Mouse (Mus musculus) neural tube, embryonic 14.5 days (tissue): ENCODE results near the gene Hepacam. TPM values are rescaled to one million over a fixed set of nuclear protein-coding genes. Genes with fewer than 3 reads are reported as not detected.

Experiments
- ATAC-seq: fragments of 200-750 bp; cut with Nextera tagmentation; 2 replicates; pipeline ENCODE4 v1.8.0; 2017; ENCODE audit warnings: low read depth, mild to moderate bottlenecking, moderate TSS enrichment, moderate library complexity
- H3K27ac ChIP-seq: fragments of 300-500 bp; sonication (generic); 2 replicates; pipeline ENCODE4 v1.5.1; 2014; ENCODE audit warnings: low read depth, mild to moderate bottlenecking, control low read depth, low read length, moderate library complexity, mixed read lengths
- H3K27me3 ChIP-seq: fragments of 300-500 bp; sonication (generic); 2 replicates; pipeline ENCODE4 v1.6.1; 2014; ENCODE audit warnings: low read length; ENCODE audit not compliant: control insufficient read depth, insufficient read depth
- H3K36me3 ChIP-seq: fragments of 300-500 bp; sonication (generic); 2 replicates; pipeline ENCODE4 v1.6.1; 2014; ENCODE audit warnings: low read length, mixed read lengths; ENCODE audit not compliant: control insufficient read depth, insufficient read depth
- H3K4me1 ChIP-seq: fragments of 300-500 bp; sonication (generic); 2 replicates; pipeline ENCODE4 v1.6.1; 2014; ENCODE audit warnings: low read length; ENCODE audit not compliant: control insufficient read depth, insufficient read depth
- H3K4me2 ChIP-seq: fragments of 300-500 bp; sonication (generic); 2 replicates; pipeline ENCODE4 v1.6.1; 2014; ENCODE audit warnings: mild to moderate bottlenecking, low read depth, low read length, control low read depth
- H3K4me3 ChIP-seq: fragments of 300-500 bp; sonication (generic); 2 replicates; pipeline ENCODE4 v1.5.1; 2014; ENCODE audit warnings: low read depth, low read length, control low read depth, mixed read lengths
- H3K9ac ChIP-seq: fragments of 300-500 bp; sonication (generic); replicated peaks from 2 replicates; pipeline ENCODE4 v1.6.1; 2014; ENCODE audit warnings: low read depth, mild to moderate bottlenecking, control low read depth, low read length, mixed read lengths
- H3K9me3 ChIP-seq: fragments of 300-500 bp; sonication (generic); 2 replicates; pipeline ENCODE4 v1.6.1; 2016; ENCODE audit warnings: low read length; ENCODE audit not compliant: control insufficient read depth
- WGBS: fragments of 180-500 bp; shearing (Covaris S2); extraction: QIAGEN DNeasy Blood & Tissue Kit; methylation state at CpG from one replicate; pipeline ENCODE4 v1.1.7; 2014; 5-methylcytosine and 5-hydroxymethylcytosine counted together
- polyA plus RNA-seq: library from polyadenylated mRNA; unstranded; fragments of >200 nt; fragmentation: Nextera tagmentation; extraction: Ambion mirVana; gene quantifications from 2 replicates; pipeline ENCODE4 v1.2.1, GENCODE M21; 2014

Hepacam gene
- polyA plus RNA-seq, 1 experiment from 2014 or later, result 20.8 TPM

GRCm38 (mm10) chr9:37358713-37359330, 8.3 kb upstream of the Hepacam start:
- no peaks in the 10 kb centered on the region for H3K4me1 ChIP-seq
- no peak overlapping the region for H3K9ac ChIP-seq
- H3K4me2 ChIP-seq, result no peak overlapping the region
- H3K36me3 ChIP-seq, result no peaks in the 10 kb centered on the region
- peak; percentile 85 for ATAC-seq
- H3K27me3 ChIP-seq, result no peaks in the 10 kb centered on the region
- no peaks in the 10 kb centered on the region for H3K9me3 ChIP-seq
- no peak overlapping the region for H3K4me3 ChIP-seq
- H3K27ac ChIP-seq, result peak overlapping the region; percentile 77
- 30% methylated on average over 7 of the region's 7 CpGs for WGBS

- WGBS, result 20% methylated on average over 6 of the region's 6 CpGs
- H3K4me1 ChIP-seq, result no peaks in the 10 kb centered on the region
- no peak overlapping the region for H3K4me3 ChIP-seq
- no peak overlapping the region for H3K9ac ChIP-seq
- peak overlapping the region; percentile 77 for H3K27ac ChIP-seq
- ATAC-seq, result peak; percentile 81
- H3K9me3 ChIP-seq, result no peaks in the 10 kb centered on the region
- no peak overlapping the region for H3K4me2 ChIP-seq
- no peaks in the 10 kb centered on the region for H3K27me3 ChIP-seq
- no peaks in the 10 kb centered on the region for H3K36me3 ChIP-seq
These were observed 7.6 kb upstream of the Hepacam start for GRCm38 (mm10) chr9:37359331-37360220.

GRCm38 (mm10) chr9:37362084-37362483, 5.1 kb upstream of the Hepacam start:
- no peaks in the 10 kb centered on the region for H3K4me1 ChIP-seq
- no peaks in the 10 kb centered on the region for H3K36me3 ChIP-seq
- no peak overlapping the region for H3K27ac ChIP-seq
- no peaks in the 10 kb centered on the region for H3K9me3 ChIP-seq
- no peak overlapping the region for H3K4me3 ChIP-seq
- no peak for ATAC-seq
- no peak overlapping the region for H3K4me2 ChIP-seq
- no peak overlapping the region for H3K9ac ChIP-seq
- no peaks in the 10 kb centered on the region for H3K27me3 ChIP-seq

GRCm38 (mm10) chr9:37362881-37363280, 4.3 kb upstream of the Hepacam start:
- Histone ChIP-seq H3K36me3 (no peaks in the 10 kb centered on the region), H3K4me3 (no peak overlapping the region), H3K9ac (no peak overlapping the region), H3K27me3 (no peaks in the 10 kb centered on the region), H3K9me3 (no peaks in the 10 kb centered on the region), H3K27ac (no peak overlapping the region), H3K4me1 (no peaks in the 10 kb centered on the region), H3K4me2 (no peak overlapping the region)
- WGBS, result 74% methylated on average over 1 of the region's 1 CpGs
- ATAC-seq, result no peak

- Histone ChIP-seq H3K4me3 (no peak overlapping the region), H3K4me1 (no peaks in the 10 kb centered on the region), H3K4me2 (no peak overlapping the region), H3K9ac (no peak overlapping the region), H3K36me3 (no peaks in the 10 kb centered on the region), H3K9me3 (no peaks in the 10 kb centered on the region), H3K27ac (no peak overlapping the region), H3K27me3 (no peaks in the 10 kb centered on the region)
- 78% methylated on average over 3 of the region's 3 CpGs for WGBS
- no peak for ATAC-seq
These were observed 3.6 kb upstream of the Hepacam start for GRCm38 (mm10) chr9:37363551-37363950.

GRCm38 (mm10) chr9:37364392-37364791, 2.8 kb upstream of the Hepacam start:
- H3K27ac ChIP-seq, result no peak overlapping the region
- H3K9ac ChIP-seq, result no peak overlapping the region
- H3K4me2 ChIP-seq, result no peak overlapping the region
- 70% methylated on average over 3 of the region's 3 CpGs for WGBS
- no peak overlapping the region for H3K4me3 ChIP-seq
- H3K27me3 ChIP-seq, result no peaks in the 10 kb centered on the region
- no peaks in the 10 kb centered on the region for H3K9me3 ChIP-seq
- ATAC-seq, result no peak
- H3K36me3 ChIP-seq, result no peaks in the 10 kb centered on the region
- H3K4me1 ChIP-seq, result no peaks in the 10 kb centered on the region

GRCm38 (mm10) chr9:37365706-37366105, 1.4 kb upstream of the Hepacam start:
- Histone ChIP-seq H3K9me3 (no peaks in the 10 kb centered on the region), H3K4me2 (no peak overlapping the region), H3K4me3 (no peak overlapping the region), H3K27me3 (no peaks in the 10 kb centered on the region), H3K9ac (no peak overlapping the region), H3K27ac (no peak overlapping the region), H3K4me1 (no peaks in the 10 kb centered on the region), H3K36me3 (no peaks in the 10 kb centered on the region)
- WGBS, result 69% methylated on average over 5 of the region's 5 CpGs
- ATAC-seq, result no peak

- no peaks in the 10 kb centered on the region for H3K27me3 ChIP-seq
- ATAC-seq, result no peak
- H3K4me2 ChIP-seq, result peak overlapping the region; percentile 9; the same call in 1 of the 2 replicates
- H3K36me3 ChIP-seq, result no peaks in the 10 kb centered on the region
- no peaks in the 10 kb centered on the region for H3K9me3 ChIP-seq
- H3K27ac ChIP-seq, result peak overlapping the region; percentile 78
- no peak overlapping the region for H3K9ac ChIP-seq
- H3K4me1 ChIP-seq, result no peaks in the 10 kb centered on the region
- H3K4me3 ChIP-seq, result no peak overlapping the region
- WGBS, result 88% methylated on average over 11 of the region's 11 CpGs
These were observed 1.1 kb downstream of the Hepacam start for GRCm38 (mm10) chr9:37368081-37368830.

GRCm38 (mm10) chr9:37368860-37369259, 1.7 kb downstream of the Hepacam start:
- H3K4me3 ChIP-seq, result no peak overlapping the region
- WGBS, result 81% methylated on average over 8 of the region's 8 CpGs
- no peaks in the 10 kb centered on the region for H3K4me1 ChIP-seq
- H3K9me3 ChIP-seq, result no peaks in the 10 kb centered on the region
- peak overlapping the region; percentile 9; the same call in 1 of the 2 replicates for H3K4me2 ChIP-seq
- no peaks in the 10 kb centered on the region for H3K27me3 ChIP-seq
- H3K9ac ChIP-seq, result no peak overlapping the region
- H3K27ac ChIP-seq, result no peak overlapping the region
- H3K36me3 ChIP-seq, result no peaks in the 10 kb centered on the region
- no peak for ATAC-seq
